Mouse (Mus musculus) brain, embryonic 14.5 days (tissue): ENCODE measurements around the gene Papss1.

Experiments used
- CTCF ChIP-seq: fragments of 200-500 bp; IDR thresholded peaks from 2 replicates; pipeline ENCODE4 v1.5.1; 2012; ENCODE audit warnings: inconsistent platforms, mild to moderate bottlenecking, moderate library complexity, borderline replicate concordance; ENCODE audit not compliant: insufficient read depth, insufficient read length; ENCODE audit errors: extremely low read depth
- POLR2A ChIP-seq: fragments of 200-500 bp; IDR thresholded peaks from 2 replicates; pipeline ENCODE4 v1.6.1; 2012; ENCODE audit warnings: mild to moderate bottlenecking, inconsistent platforms, borderline replicate concordance; ENCODE audit not compliant: poor library complexity, insufficient read depth, insufficient read length, severe bottlenecking; ENCODE audit errors: extremely low read depth

DNA sequence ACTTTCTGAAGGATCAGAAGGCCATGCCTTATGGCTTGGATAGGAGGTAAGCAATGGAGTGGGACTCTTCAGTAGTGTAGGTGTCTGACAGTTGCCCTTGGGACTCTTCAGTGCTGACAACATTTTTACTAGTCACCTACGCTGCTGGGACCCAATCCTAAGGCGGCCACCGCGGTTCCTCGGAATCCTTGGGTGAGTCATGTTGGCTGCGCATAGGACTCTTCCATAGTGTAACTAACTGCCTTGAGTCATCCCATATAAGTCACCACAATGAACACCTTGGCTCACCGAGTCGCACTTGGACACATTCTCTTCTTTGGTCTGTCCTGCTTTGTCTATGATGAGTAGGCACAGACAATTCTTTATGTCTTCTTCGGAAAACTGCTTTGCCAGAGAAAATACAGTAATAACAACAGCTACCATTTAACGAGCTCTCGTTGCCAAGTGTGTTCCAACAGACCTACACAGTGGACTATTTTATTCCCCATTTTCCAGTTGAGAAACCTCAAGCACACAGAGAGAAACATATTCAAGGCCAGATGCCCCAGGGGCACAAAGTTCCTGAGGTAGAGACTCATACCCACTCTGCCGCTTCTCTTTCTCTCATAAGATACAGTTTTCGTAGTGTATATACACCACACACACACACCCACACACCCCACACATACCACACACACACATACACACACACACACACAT lies 23.2 kb upstream of the Papss1 start:
- no peak for TF ChIP-seq POLR2A
- TF ChIP-seq CTCF = no peak
